Mouse (Mus musculus) lung, postnatal 4 days (tissue): Measurements from ENCODE around the gene Zfp36l3.
"Not testable (repeated sequence)": the region's sequence is repeated elsewhere in the genome, so short reads cannot be mapped to it uniquely, and the experiment has no call there.

Source experiments
- DNase-seq, 2 experiments: peaks; one replicate each; pipeline ENCODE4 v3.0.0; 2021

Zfp36l3 gene

DNA sequence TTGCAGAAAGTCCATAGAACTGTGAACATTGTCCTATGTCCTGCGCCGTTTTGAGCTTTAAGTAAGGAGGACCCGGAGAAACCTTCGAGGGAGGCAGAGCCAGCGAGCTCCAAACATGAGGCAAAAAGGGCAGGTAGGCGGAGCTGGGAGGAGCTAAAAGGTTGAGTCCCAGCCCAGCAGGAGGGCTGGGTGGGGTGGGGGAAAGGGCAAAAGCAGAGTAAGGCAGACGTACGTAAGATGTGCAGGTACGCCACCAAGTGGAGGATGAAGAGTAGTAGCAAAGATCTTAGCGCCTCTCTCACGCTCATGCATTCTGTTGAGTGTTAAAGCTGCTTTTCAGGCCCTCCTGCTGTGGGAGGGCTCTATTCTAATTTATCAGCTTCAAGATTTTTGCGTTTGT, at the start of gene Zfp36l3:
Gene Zfp36l3 (minus strand): TSS at position 119 of the 400 bp plus-strand sequence.
- no peak for DNase-seq

DNA sequence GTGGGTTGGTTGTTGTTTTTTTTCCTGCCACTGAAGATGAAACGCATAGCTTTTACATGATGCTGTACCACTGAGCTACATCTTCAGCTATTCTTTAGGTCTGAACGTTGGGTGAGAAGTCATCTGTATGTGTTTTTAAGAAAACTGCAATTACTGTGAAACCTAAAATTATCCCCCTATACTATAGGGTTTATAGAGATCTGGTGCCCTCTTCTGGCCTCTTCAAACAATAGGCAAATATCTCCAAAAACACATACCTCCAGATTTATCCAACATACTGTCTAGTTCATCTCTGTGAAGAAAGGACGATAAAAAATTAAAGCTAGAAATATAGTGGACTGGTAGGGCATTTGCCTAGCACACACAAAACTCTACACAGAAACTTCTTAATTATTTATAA, 22.9 kb upstream of the Zfp36l3 start:
- no peak for DNase-seq

DNA sequence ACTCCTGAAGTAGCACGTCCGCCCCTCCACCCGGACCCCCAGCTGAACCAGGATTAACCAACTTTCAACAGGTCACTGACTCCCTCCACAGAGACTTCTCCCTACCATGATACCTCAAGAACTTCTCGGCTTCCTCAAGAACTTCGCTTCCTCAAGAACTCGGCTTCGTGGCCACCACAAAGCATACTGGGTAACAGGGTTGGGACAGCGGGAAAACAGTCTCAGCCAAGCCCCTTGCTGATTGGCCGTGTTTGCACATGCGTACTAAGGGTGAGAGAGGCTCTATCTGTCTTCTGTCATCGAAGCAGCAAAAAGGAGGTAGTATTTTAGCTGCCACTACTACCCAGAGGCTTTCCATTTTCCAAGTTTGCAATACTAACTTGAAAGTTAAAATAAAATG, 21.3 kb upstream of the Zfp36l3 start, which contains the start of gene Xlr:
Gene Xlr (minus strand): TSS at position 188 of the 400 bp plus-strand sequence.
- DNase-seq = not testable (repeated sequence)

DNA sequence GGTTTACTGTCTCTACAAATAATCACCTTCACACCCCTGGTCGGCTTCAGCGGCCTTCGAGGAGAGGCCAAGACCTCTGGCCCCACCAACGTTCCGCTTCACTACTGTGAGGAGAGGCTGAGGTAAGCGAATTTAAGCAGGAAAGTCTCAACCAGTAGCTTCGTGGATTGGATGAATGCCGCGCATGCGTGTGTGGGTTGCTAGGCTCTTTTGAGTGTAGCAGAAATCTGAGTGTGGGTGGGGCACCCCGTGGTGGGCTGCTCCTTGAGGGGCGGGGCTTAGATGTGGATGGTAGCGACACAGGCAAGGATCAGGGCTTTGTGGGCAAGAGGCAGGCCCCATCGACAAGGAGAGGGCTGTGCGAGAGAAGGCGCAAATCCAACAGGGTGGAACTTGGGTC, 18.5 kb downstream of the Zfp36l3 start, which contains the start of gene 1700013H16Rik:
Gene 1700013H16Rik (minus strand): TSS at position 96 of the 400 bp plus-strand sequence.
- no peak for DNase-seq

DNA sequence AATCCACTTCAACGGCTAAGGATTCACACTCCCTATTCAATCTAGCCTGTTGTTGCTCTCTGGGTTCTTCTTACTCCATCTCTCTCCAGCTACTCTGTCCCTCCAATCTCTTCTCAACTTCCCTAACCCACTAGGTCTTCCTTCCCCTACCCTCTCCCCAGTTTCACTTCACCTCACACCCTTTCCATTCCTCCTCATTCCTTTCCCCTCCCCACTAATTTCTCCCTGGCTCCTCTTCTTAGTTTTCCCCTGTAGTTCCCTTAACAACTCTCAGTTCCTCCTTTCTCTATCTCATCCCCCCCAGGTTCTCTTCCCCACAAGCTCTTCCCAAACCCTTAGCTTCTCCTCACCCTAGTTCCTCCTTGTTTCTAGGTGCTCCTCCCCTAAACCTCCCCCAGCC, 23.3 kb downstream of the Zfp36l3 start:
- DNase-seq = no peak

DNA sequence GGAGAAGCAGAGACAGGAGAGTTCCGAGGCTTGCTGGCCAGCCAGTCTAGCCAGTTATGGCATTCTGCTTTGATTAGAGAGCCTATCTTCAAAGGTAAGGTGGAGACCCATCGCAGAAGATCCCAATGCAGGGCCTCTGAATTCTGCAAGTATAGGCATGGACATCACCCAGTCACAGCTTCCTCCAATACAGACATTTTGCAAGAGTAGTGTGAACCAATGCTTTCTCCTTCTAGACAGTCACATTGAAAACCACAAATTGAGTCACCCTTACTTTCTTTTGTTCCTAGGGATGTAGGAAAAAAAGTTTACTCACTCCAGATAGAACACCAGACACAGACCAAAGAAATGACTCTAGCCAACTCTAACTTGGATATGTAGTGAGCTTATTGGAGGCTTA, 47.2 kb downstream of the Zfp36l3 start:
- no peak for DNase-seq

DNA sequence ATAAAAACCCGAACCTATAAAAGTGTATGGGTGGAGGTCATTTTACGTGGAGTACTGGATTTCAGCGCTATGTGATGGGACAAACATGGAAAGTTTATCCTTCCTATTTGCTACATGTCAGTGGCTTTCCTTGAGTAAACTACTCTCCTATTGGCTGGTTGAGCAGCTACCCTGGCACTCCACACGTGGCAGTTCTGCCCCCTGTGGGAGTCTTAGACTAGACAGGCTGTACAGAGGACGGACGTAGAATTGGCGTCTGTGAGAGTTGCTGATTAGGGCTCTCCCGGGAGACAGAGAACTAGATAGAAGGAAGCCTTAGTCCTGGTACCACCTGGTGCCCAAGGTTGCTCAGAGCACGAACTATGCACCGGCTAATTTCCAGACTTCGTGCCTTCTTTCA, 51.6 kb downstream of the Zfp36l3 start, which contains the start of gene 4930502E18Rik:
Gene 4930502E18Rik (plus strand): TSS at position 231 of the 400 bp plus-strand sequence.
- DNase-seq = no peak
